21 mouse cellular contexts compared by ENCODE assay signal in genomic region chr17:32981361-32981760, GRCm38 (mm10). TPM values are rescaled to one million over a fixed set of nuclear protein-coding genes. Genes with fewer than 3 reads are reported as not detected.
DNase-seq lines count a peak whose midpoint lies in the region; ATAC-seq lines count a peak whose summit lies in the region.
"Had no signal": no experiment of that assay in that cellular context is flagged by ENCODE, and none has a peak within 500 bp of the region (broad histone marks: within the 10 kb centered on the region; RNA-seq: fewer than 3 reads in every experiment).

No protein-coding gene starts in this region.

- H3K4me1 ChIP-seq in embryonic facial prominence, embryonic 14.5 days (ENCODE audit: control insufficient read depth, insufficient read depth, low read length) = no peaks in the 10 kb centered on the region
- no peaks in the 10 kb centered on the region for H3K4me1 ChIP-seq in embryonic facial prominence, embryonic 10.5 days
- H3K4me1 ChIP-seq: embryonic facial prominence, embryonic 13.5 days; forebrain, embryonic 13.5 days had no signal

- WGBS in embryonic facial prominence, embryonic 14.5 days = 75% methylated on average over 4 of the region's 4 CpGs
- 93% methylated on average over 4 of the region's 4 CpGs for WGBS in embryonic facial prominence, embryonic 10.5 days

- H3K36me3 ChIP-seq in embryonic facial prominence, embryonic 14.5 days (ENCODE audit: control insufficient read depth, insufficient read depth, low read length) = peaks cover 36% of the 10 kb centered on the region
- H3K36me3 ChIP-seq in embryonic facial prominence, embryonic 10.5 days (replicated peaks) = peaks cover 63% of the 10 kb centered on the region

- H3K9me3 ChIP-seq in embryonic facial prominence, embryonic 14.5 days (ENCODE audit: control insufficient read depth, low read length) = no peaks in the 10 kb centered on the region
- peaks cover 10% of the 10 kb centered on the region; the same call in 1 of the 2 replicates for H3K9me3 ChIP-seq in embryonic facial prominence, embryonic 10.5 days
- H3K9me3 ChIP-seq: embryonic facial prominence, embryonic 13.5 days; forebrain, embryonic 13.5 days had no signal

- no peak overlapping the region for H3K4me3 ChIP-seq in embryonic facial prominence, embryonic 14.5 days (ENCODE audit: low read depth, low read length)
- no peak overlapping the region for H3K4me3 ChIP-seq in embryonic facial prominence, embryonic 10.5 days
- H3K4me3 ChIP-seq: embryonic facial prominence, embryonic 13.5 days; forebrain, embryonic 13.5 days had no signal

- H3K9ac ChIP-seq in embryonic facial prominence, embryonic 14.5 days (ENCODE audit: low read depth, low read length) = no peak overlapping the region
- H3K9ac ChIP-seq: embryonic facial prominence, embryonic 13.5 days; forebrain, embryonic 13.5 days; forebrain, postnatal 0 days had no signal

- H3K27me3 ChIP-seq in embryonic facial prominence, embryonic 14.5 days (replicated peaks; ENCODE audit: control insufficient read depth, insufficient read depth, low read length) = no peaks in the 10 kb centered on the region
- H3K27me3 ChIP-seq in embryonic facial prominence, embryonic 10.5 days (replicated peaks; ENCODE audit: low read depth, poor library complexity, severe bottlenecking) = no peaks in the 10 kb centered on the region
- H3K27me3 ChIP-seq: CH12.LX; embryonic facial prominence, embryonic 13.5 days; forebrain, embryonic 13.5 days; Patski had no signal

- DNase-seq in embryonic facial prominence, embryonic 14.5 days (ENCODE audit: low spot score) = peak; percentile 53
- no peak for DNase-seq in embryonic facial prominence, embryonic 10.5 days (ENCODE audit: low spot score)
- peak; percentile 74 for DNase-seq in heart, adult 11 months
- no peak for DNase-seq in heart, adult 18-20 months
- DNase-seq in kidney, postnatal 25 days = no peak
- DNase-seq: adrenal gland, adult 8-10 months; adrenal gland, postnatal 14 days; adrenal gland, postnatal 36 days; B cell, adult 2 months; cerebellum, adult 11-12 months; cerebellum, adult 2 months; cerebellum, adult 9-10 months; cerebellum, postnatal 10 days; cerebellum, postnatal 25 days; forebrain, postnatal 0 days had no signal

- ATAC-seq in embryonic facial prominence, embryonic 14.5 days (ENCODE audit: low read depth) = no peak
- ATAC-seq: activated CD4-positive, CD25-positive, alpha-beta regulatory T cell, adult 4 months; CD4-positive, CD25-positive, alpha-beta regulatory T cell, adult 4 months; forebrain, embryonic 13.5 days; forebrain, postnatal 0 days; Patski had no signal

- H3K4me2 ChIP-seq in embryonic facial prominence, embryonic 14.5 days (ENCODE audit: low read depth, low read length) = no peak overlapping the region
- H3K4me2 ChIP-seq: embryonic facial prominence, embryonic 13.5 days; forebrain, embryonic 13.5 days had no signal

- no peak overlapping the region for H3K27ac ChIP-seq in embryonic facial prominence, embryonic 14.5 days (replicated peaks; ENCODE audit: low read depth, low read length)
- H3K27ac ChIP-seq in embryonic facial prominence, embryonic 10.5 days (replicated peaks) = no peak overlapping the region
- H3K27ac ChIP-seq: embryonic facial prominence, embryonic 13.5 days; forebrain, embryonic 13.5 days had no signal

RNA-seq across cellular contexts. Expression of gene Zfp952, which starts 11.6 kb away (rescaled TPM):
- 9.4 and 10.7 TPM in 2 replicates for polyA plus RNA-seq in embryonic facial prominence, embryonic 14.5 days (2014; fragmentation: Nextera tagmentation; extraction: Ambion mirVana)
- polyA plus RNA-seq in embryonic facial prominence, embryonic 10.5 days (2016; fragmentation: Nextera tagmentation; extraction: Ambion mirVana) = 13.1 and 13.3 TPM in 2 replicates
- total RNA-seq in heart, adult 18-20 months (2021) = 1 to 10 TPM; 6.0 to 6.5 TPM

RNA-seq across cellular contexts. Expression of gene Zfp472, which starts 15.7 kb away (rescaled TPM):
- polyA plus RNA-seq in embryonic facial prominence, embryonic 14.5 days (2014; fragmentation: Nextera tagmentation; extraction: Ambion mirVana) = 9.0 and 11.3 TPM in 2 replicates
- polyA plus RNA-seq in embryonic facial prominence, embryonic 10.5 days (2016; fragmentation: Nextera tagmentation; extraction: Ambion mirVana) = 12.0 and 15.1 TPM in 2 replicates
- 1 to 10 TPM; 1.8 to 2.1 TPM for total RNA-seq in heart, adult 18-20 months (2021)

RNA-seq across cellular contexts. Expression of gene Cyp4f13, which starts 34.2 kb away (rescaled TPM):
- polyA plus RNA-seq in embryonic facial prominence, embryonic 14.5 days (2014; fragmentation: Nextera tagmentation; extraction: Ambion mirVana) = 11.6 and 12.8 TPM in 2 replicates
- polyA plus RNA-seq in embryonic facial prominence, embryonic 10.5 days (2016; fragmentation: Nextera tagmentation; extraction: Ambion mirVana) = 2.1 and 3.3 TPM in 2 replicates
- 10 to 100 TPM in 1 of 2 experiments, 1 to 10 TPM in 1; 8.7 to 12.9 TPM for total RNA-seq in heart, adult 18-20 months (2021)

RNA-seq across cellular contexts. Expression of gene Zfp763, which starts 51.8 kb away (rescaled TPM):
- polyA plus RNA-seq in embryonic facial prominence, embryonic 14.5 days (2014; fragmentation: Nextera tagmentation; extraction: Ambion mirVana) = 8.6 and 12.8 TPM in 2 replicates
- 15.3 and 18.4 TPM in 2 replicates for polyA plus RNA-seq in embryonic facial prominence, embryonic 10.5 days (2016; fragmentation: Nextera tagmentation; extraction: Ambion mirVana)
- total RNA-seq in heart, adult 18-20 months (2021) = 1 to 10 TPM; 2.0 to 2.8 TPM

Comparison
In these comparisons a context has a peak if more than half of its experiments do, and no peak if none do; other contexts are left out.
1. DNase-seq: peak in embryonic facial prominence, embryonic 14.5 days (single experiment) and heart, adult 11 months (single experiment); none in embryonic facial prominence, embryonic 10.5 days (single experiment), heart, adult 18-20 months (0 of 2) and kidney, postnatal 25 days (0 of 2).